Mouse (Mus musculus) cortical plate, adult 2 months (tissue): Measurements from ENCODE around the gene Nup37.
A peak's percentile ranks its signal among the peaks of the same experiment; 100 is the strongest.

ENCODE experiments used
- CTCF ChIP-seq: fragments of 200-500 bp; IDR thresholded peaks from 2 replicates; pipeline ENCODE4 v1.5.1; 2011; ENCODE audit warnings: mild to moderate bottlenecking, control low read depth, low read length; ENCODE audit not compliant: insufficient read depth; ENCODE audit errors: extremely low read depth
- POLR2A ChIP-seq: fragments of 200-500 bp; IDR thresholded peaks from 2 replicates; pipeline ENCODE4 v1.6.1; 2011; ENCODE audit warnings: mild to moderate bottlenecking, low read length, control low read depth; ENCODE audit not compliant: insufficient read depth; ENCODE audit errors: extremely low read depth

DNA sequence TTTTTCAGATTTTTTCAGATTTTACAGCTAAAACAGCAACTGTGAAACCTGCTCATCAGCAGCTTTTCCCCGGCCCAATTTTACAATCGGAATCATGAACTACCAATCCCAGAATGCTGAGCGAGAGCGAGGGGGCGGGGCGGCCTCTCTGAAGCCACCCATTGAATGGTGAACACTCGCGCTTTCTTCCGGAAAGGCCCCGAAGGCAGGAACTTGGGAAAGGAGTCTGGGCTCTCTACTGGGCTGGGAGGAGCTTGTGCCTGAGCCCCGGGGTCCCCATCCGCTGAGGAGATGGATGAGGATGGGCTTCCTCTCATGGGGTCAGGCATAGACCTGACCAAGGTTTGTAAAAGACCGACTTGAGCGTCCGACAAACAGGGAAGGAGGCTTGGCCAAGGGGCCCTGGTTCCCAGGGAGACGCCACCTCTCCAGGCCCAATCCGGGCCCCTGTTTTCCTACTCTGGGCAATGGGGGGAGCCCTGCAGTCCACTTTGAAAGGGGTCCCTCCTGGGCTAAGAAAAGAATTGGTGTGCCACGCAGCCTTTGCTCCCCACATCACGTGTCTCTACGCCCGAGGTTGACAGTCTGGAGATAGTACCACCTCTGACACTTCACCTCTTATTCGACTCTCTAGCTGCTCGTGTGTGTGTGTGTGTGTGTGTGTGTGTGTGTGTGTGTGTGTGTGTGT is 54.3 kb downstream of the Nup37 start, which contains the start of gene Washc3:
- TF ChIP-seq POLR2A (peak; percentile 90), CTCF (no peak)
